Mouse (Mus musculus): ENCODE data around the gene Zfp853. TPM values are rescaled to one million over a fixed set of nuclear protein-coding genes. Genes with fewer than 3 reads are reported as not detected.

Zfp853 gene
- total RNA-seq (2021), result under 1 TPM; 0.66 to 0.75 TPM
- long read RNA-seq, experiment 1, result 0 reads
- long read RNA-seq, experiment 2, partial matches to known transcripts, result 0 of 1 reads
- long read RNA-seq, experiment 2, other reads (novel, unspliced or antisense), result 1 of 1 reads

GRCm38 (mm10) chr5:143293404-143293803, at the start of gene Zfp853:
Gene Zfp853, minus strand, starts transcription at chr5:143293623.
- peak; percentile 16 for DNase-seq

- DNase-seq, result no peak
Measured at GRCm38 (mm10) chr5:143339603-143340002, 46.2 kb upstream of the Zfp853 start.

- no peak for DNase-seq
Measured at GRCm38 (mm10) chr5:143336559-143336958, 43.1 kb upstream of the Zfp853 start.

GRCm38 (mm10) chr5:143335089-143335460, 41.7 kb upstream of the Zfp853 start:
- DNase-seq, result no peak

GRCm38 (mm10) chr5:143334418-143335088, 41.1 kb upstream of the Zfp853 start:
- DNase-seq, result no peak

GRCm38 (mm10) chr5:143333872-143334271, 40.4 kb upstream of the Zfp853 start:
- DNase-seq, result peak; percentile 80

- DNase-seq, result peak; percentile 96
Measured at GRCm38 (mm10) chr5:143328690-143329495, 35.5 kb upstream of the Zfp853 start, which contains the start of gene Zdhhc4. Gene Zdhhc4, minus strand, starts transcription at chr5:143329256.

GRCm38 (mm10) chr5:143317288-143317610, 23.8 kb upstream of the Zfp853 start:
- no peak for DNase-seq

GRCm38 (mm10) chr5:143316605-143317287, 23.3 kb upstream of the Zfp853 start:
- DNase-seq, result no peak

- no peak for DNase-seq
Measured at GRCm38 (mm10) chr5:143315514-143315888, 22.1 kb upstream of the Zfp853 start.

GRCm38 (mm10) chr5:143314730-143315513, 21.5 kb upstream of the Zfp853 start, which contains the start of gene E130309D02Rik:
Gene E130309D02Rik, minus strand, starts transcription at chr5:143315360.
- peak; percentile 96 for DNase-seq

GRCm38 (mm10) chr5:143314183-143314729, 20.8 kb upstream of the Zfp853 start:
- DNase-seq, result no peak

- DNase-seq, result peak; percentile 81
Measured at GRCm38 (mm10) chr5:143311886-143312285, 18.5 kb upstream of the Zfp853 start.

- no peak for DNase-seq
Measured at GRCm38 (mm10) chr5:143309916-143310315, 16.5 kb upstream of the Zfp853 start.

GRCm38 (mm10) chr5:143308825-143309224, 15.4 kb upstream of the Zfp853 start:
- DNase-seq, result no peak

- no peak for DNase-seq
Measured at GRCm38 (mm10) chr5:143304251-143304650, 10.8 kb upstream of the Zfp853 start.

GRCm38 (mm10) chr5:143301296-143301695, 7.9 kb upstream of the Zfp853 start:
- DNase-seq, result no peak

GRCm38 (mm10) chr5:143299686-143300085, 6.3 kb upstream of the Zfp853 start:
- peak; percentile 45 for DNase-seq

GRCm38 (mm10) chr5:143298391-143298790, 5.0 kb upstream of the Zfp853 start:
- no peak for DNase-seq

- no peak for DNase-seq
Measured at GRCm38 (mm10) chr5:143297986-143298385, 4.6 kb upstream of the Zfp853 start.

- no peak for DNase-seq
Measured at GRCm38 (mm10) chr5:143295330-143295729, 1.9 kb upstream of the Zfp853 start.

GRCm38 (mm10) chr5:143294862-143295261, 1.4 kb upstream of the Zfp853 start:
- no peak for DNase-seq

Data from gastrocnemius, postnatal 10 days (tissue).